Mouse (Mus musculus) lung, embryonic 16.5 days (tissue): Measurements from ENCODE around the gene Hes6. TPM values are rescaled to one million over a fixed set of nuclear protein-coding genes. Genes with fewer than 3 reads are reported as not detected.

Experiments used
- ATAC-seq: fragments of 200-750 bp; cut with Nextera tagmentation; 2 replicates; pipeline ENCODE4 v1.8.0; 2017; ENCODE audit warnings: low read depth, mild to moderate bottlenecking, moderate library complexity
- H3K27ac ChIP-seq: fragments of 300-500 bp; sonication (generic); 2 replicates; pipeline ENCODE4 v1.5.1; 2014; ENCODE audit warnings: mild to moderate bottlenecking, control low read depth, low read length
- H3K27me3 ChIP-seq: fragments of 300-500 bp; sonication (generic); 2 replicates; pipeline ENCODE4 v1.6.1; 2014; ENCODE audit warnings: low read depth, low read length, mixed read lengths; ENCODE audit not compliant: control insufficient read depth, insufficient read depth
- H3K36me3 ChIP-seq: fragments of 300-500 bp; sonication (generic); 2 replicates; pipeline ENCODE4 v1.6.1; 2014; ENCODE audit warnings: low read length; ENCODE audit not compliant: control insufficient read depth, insufficient read depth
- H3K4me1 ChIP-seq: fragments of 300-500 bp; sonication (generic); replicated peaks from 2 replicates; pipeline ENCODE4 v1.6.1; 2014; ENCODE audit warnings: low read length, mixed read lengths; ENCODE audit not compliant: control insufficient read depth, insufficient read depth
- H3K4me2 ChIP-seq: fragments of 300-500 bp; sonication (generic); 2 replicates; pipeline ENCODE4 v1.6.1; 2014; ENCODE audit warnings: low read depth, low read length, control low read depth
- H3K4me3 ChIP-seq: fragments of 300-500 bp; sonication (generic); 2 replicates; pipeline ENCODE4 v1.5.1; 2014; ENCODE audit warnings: mild to moderate bottlenecking, low read length, control low read depth
- H3K9ac ChIP-seq: fragments of 300-500 bp; sonication (generic); 2 replicates; pipeline ENCODE4 v1.6.1; 2014; ENCODE audit warnings: low read length, control low read depth
- H3K9me3 ChIP-seq: fragments of 300-500 bp; sonication (generic); 2 replicates; pipeline ENCODE4 v1.6.1; 2016; ENCODE audit warnings: low read length; ENCODE audit not compliant: control insufficient read depth
- WGBS: fragments of 180-500 bp; shearing (Covaris S2); extraction: QIAGEN DNeasy Blood & Tissue Kit; methylation state at CpG from one replicate; pipeline ENCODE4 v1.1.7; 2014; 5-methylcytosine and 5-hydroxymethylcytosine counted together
- polyA plus RNA-seq: library from polyadenylated mRNA; unstranded; fragments of >200 nt; fragmentation: Nextera tagmentation; extraction: Ambion mirVana; gene quantifications from 2 replicates; pipeline ENCODE4 v1.2.1, GENCODE M21; 2015

Gene Hes6
- polyA plus RNA-seq, 1 experiment from 2014 or later = 73.2 TPM

DNA sequence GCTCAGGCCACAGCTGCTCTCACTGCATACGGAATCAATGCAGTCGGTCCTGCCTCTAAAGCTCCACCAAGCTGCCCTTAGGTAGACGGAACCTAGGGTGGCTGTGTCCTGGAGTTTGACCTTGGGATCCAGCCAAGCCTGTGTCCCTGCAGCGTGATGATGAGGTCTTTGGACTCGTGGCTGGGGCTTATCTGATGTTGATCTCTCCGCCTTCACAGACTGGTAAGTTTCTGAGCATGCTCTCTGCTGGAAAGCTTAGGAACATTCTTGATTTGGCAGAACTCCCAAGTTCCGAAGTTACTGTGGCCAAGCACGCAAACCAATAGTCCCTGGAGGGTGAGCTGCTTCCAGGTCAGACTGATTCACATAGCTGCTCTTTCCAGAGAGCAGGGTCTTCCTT, 32.2 kb upstream of the Hes6 start:
- Histone ChIP-seq H3K4me2 (no peak overlapping the region), H3K9ac (no peak overlapping the region), H3K36me3 (peaks cover 31% of the 10 kb centered on the region), H3K4me3 (no peak overlapping the region), H3K27me3 (no peaks in the 10 kb centered on the region), H3K27ac (peak overlapping the region; percentile 40), H3K4me1 (peaks cover 17% of the 10 kb centered on the region), H3K9me3 (peaks cover 8% of the 10 kb centered on the region)
- ATAC-seq = peak; percentile 45
- WGBS = 38% methylated on average over 8 of the region's 8 CpGs

DNA sequence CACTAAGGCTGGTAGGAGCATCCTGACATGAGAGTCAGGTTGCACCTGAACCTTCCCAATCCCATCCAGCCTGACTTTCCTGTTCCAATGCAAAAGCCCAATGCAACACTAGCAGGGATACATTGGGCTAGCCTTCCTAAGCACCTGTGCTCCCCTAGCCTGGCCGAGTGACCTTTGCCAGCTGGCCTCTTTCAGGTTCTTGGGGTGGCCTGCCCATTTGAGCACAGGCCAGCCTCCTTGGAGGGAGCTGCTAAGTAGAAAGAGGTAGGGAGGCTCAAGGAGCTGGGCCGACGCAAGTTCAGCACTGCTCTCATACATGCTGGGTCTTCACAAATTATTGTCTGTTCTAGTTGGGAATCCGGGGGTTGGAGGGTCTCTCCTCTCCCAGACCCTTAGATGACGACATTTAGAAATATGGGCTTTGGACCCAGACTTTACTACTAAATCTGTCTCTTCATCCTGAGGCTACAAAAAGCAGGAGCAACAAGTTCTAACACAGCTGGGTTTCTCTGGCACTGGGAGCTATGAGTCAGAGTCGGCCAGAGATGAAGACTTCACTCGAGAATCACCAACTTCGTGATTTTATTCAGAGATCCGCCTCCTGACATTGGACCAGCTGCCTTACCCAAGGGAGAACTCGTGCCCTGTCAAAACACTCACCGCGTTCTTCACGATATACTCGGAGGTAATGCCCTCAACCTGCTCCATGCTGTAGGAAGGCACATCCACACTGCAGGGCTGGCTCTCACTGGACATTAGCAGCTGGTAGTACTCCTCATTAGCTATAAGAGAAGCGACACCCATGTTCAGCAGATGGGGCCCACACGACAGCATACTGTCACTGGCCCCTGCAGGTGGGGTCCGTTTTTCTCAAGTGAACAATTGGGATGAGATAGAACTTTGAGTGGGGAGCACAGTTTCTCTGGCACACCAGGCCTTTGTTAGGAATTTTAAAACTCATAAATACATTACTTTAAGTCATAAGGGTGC, 31.3 kb upstream of the Hes6 start:
- H3K4me1 ChIP-seq = peaks cover 15% of the 10 kb centered on the region
- peak overlapping the region; percentile 40 for H3K27ac ChIP-seq
- H3K36me3 ChIP-seq = peaks cover 36% of the 10 kb centered on the region
- WGBS = 85% methylated on average over 17 of the region's 17 CpGs
- H3K9me3 ChIP-seq = peaks cover 8% of the 10 kb centered on the region
- no peak overlapping the region for H3K9ac ChIP-seq
- ATAC-seq = no peak
- no peak overlapping the region for H3K4me2 ChIP-seq
- no peak overlapping the region for H3K4me3 ChIP-seq
- H3K27me3 ChIP-seq = no peaks in the 10 kb centered on the region

DNA sequence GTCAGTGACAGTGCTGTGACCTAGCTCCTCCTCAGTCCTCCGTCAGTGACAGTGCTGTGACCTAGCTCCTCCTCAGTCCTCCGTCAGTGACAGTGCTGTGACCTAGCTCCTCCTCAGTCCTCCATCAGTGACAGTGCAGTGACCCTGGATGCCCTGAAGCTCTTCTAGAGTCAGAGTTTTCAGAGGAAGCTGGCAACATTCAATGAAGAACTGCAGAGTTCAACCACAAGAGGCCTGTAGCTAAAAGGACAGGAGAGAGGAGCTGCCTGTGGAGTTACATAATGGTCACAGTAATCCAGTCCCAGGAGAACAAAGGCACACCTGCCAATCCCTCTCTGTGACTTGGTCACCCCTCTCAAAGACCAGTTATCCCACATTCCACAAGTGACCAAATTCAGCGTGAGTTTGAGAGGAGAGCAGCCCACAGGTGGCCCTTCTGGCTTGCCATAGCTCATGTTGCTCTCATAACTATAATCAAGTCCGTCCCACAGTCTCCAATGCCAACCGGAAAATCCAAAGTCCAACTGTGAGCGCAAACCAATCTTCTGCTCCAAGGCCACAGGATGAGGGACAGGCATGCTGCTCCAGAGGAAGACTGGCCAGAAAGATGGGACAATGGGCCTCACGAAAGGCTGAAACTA, 28.6 kb upstream of the Hes6 start:
- Histone ChIP-seq H3K4me2 (peak overlapping the region; percentile 25; the same call in 1 of the 2 replicates), H3K36me3 (peaks cover 31% of the 10 kb centered on the region), H3K9ac (peak overlapping the region; percentile 56), H3K27ac (peak overlapping the region; percentile 86), H3K27me3 (no peaks in the 10 kb centered on the region), H3K4me3 (peak overlapping the region; percentile 14; the same call in 1 of the 2 replicates), H3K4me1 (peaks cover 8% of the 10 kb centered on the region), H3K9me3 (peaks cover 3% of the 10 kb centered on the region)
- 68% methylated on average over 6 of the region's 7 CpGs for WGBS
- peak; percentile 75 for ATAC-seq

DNA sequence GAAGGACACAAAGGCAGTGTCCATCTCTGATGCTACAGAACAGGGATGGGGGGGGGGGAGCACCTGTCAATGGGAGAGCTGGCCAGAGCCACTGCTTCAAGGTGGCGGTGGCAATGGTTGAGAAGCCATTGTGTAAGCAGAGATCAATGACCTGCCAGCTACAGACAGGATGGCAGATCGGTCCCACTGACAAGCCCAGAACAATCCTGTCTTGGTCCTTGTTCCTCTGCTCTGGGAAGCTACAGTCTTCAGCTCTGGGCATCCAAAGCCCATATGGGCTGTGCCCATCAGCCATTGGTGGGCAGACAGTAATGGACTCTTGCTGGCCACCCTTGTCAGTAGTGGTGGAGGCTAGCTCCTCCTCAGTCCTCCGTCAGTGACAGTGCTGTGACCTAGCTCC, 28.0 kb upstream of the Hes6 start:
- H3K9me3 ChIP-seq = no peaks in the 10 kb centered on the region
- H3K27me3 ChIP-seq = no peaks in the 10 kb centered on the region
- H3K9ac ChIP-seq = no peak overlapping the region
- peaks cover 11% of the 10 kb centered on the region for H3K4me1 ChIP-seq
- ATAC-seq = no peak
- peaks cover 27% of the 10 kb centered on the region for H3K36me3 ChIP-seq
- H3K27ac ChIP-seq = no peak overlapping the region
- 85% methylated on average over 3 of the region's 3 CpGs for WGBS
- no peak overlapping the region for H3K4me2 ChIP-seq
- H3K4me3 ChIP-seq = no peak overlapping the region

DNA sequence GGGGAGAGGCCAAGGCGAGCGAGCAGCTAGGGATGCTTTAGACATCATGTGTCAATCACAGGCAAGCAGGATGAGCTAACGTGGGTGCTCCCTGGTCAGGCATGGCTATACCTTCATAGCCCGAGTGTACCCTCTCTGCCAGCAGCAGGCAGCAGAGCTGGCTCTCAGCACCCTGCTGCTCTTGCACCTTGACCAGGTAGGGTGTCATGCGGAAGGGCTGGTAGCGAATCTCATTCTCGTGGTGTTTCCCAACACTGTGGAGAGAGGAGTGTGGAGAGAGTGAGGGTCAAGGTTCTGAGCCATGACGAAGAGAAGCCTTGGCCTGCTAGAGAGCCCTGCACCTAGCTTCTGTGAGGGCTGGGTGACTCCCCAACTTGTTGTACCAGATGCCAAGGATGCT, 25.9 kb upstream of the Hes6 start:
- no peak for ATAC-seq
- 90% methylated on average over 8 of the region's 8 CpGs for WGBS
- Histone ChIP-seq H3K9me3 (no peaks in the 10 kb centered on the region), H3K4me2 (no peak overlapping the region), H3K4me1 (peaks cover 20% of the 10 kb centered on the region), H3K36me3 (peaks cover 26% of the 10 kb centered on the region), H3K27me3 (no peaks in the 10 kb centered on the region), H3K27ac (no peak overlapping the region), H3K9ac (no peak overlapping the region), H3K4me3 (no peak overlapping the region)

DNA sequence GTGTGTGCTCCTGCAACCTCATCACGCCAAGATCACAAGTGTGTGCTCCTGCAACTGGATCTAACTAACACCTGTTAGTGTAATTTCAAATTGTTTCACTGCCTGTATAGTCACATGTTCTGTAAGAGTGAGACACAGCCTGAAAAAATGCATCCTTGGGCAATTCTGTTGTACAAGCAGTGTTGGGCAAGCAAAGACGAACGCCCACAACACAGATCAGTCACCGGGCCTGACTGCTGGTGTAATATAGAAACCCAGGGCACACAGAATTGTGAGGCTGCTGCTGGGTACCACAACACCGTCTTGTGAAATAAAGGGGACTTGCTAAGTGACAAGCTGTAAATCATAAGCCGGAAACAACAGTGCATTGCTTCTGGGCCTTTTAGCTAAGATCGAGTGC, 23.7 kb upstream of the Hes6 start:
- Histone ChIP-seq H3K9ac (no peak overlapping the region), H3K4me3 (no peak overlapping the region), H3K9me3 (no peaks in the 10 kb centered on the region), H3K4me2 (no peak overlapping the region), H3K36me3 (peaks cover 27% of the 10 kb centered on the region), H3K27me3 (no peaks in the 10 kb centered on the region), H3K27ac (peak overlapping the region; percentile 97), H3K4me1 (peaks cover 20% of the 10 kb centered on the region)
- 86% methylated on average over 7 of the region's 7 CpGs for WGBS
- no peak for ATAC-seq

DNA sequence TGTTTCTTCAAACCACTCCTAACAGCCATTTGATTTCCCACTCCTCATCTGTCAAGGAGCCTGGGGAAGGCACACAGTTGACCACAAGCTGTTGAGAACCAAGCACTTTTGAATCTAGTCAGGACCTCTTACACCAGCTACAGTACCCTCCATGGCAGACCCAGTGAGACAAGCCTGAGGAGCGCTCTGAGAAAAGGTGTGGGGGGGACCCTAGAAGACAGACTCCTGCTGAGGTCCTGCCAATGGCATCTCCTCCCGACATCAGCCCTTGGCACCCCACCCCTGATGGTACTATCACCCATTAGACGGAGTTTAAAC, 23.2 kb upstream of the Hes6 start:
- WGBS = 89% methylated on average over 3 of the region's 3 CpGs
- H3K4me2 ChIP-seq = no peak overlapping the region

DNA sequence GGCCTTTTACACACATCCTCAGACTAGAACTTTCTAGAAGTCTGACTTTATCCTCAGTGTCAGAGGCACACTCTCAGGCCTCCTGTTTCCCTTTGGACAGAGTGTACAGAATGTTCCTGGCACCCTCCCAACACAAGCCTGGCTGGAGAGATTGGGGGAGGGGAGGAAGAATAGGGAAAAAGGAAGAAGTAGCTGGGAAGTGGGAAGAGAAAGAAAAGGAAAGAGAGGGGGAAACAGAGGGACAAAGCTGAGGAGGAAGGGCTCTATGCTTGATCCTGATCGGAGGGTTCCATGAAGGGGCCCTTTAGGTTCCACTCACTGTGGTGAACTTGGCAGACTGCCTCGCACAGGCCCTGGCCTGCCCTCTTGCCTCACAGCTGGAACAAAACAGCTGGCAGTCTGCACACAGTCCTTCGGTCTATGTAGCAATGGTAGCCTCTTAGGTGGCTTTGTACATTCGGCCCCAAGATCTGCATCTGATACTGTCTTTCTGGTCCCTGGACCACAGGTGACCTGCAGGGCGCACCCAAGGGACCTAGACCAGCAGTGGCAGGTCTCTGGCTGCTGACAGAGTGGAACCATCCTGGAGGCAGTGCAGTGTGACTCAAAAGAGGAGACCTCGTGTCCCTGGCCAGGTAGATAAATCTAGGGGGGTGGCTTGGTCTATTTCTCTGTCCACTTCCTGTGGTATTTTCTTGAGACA, 22.7 kb upstream of the Hes6 start:
- peak; percentile 94 for ATAC-seq
- Histone ChIP-seq H3K27me3 (no peaks in the 10 kb centered on the region), H3K9me3 (no peaks in the 10 kb centered on the region), H3K9ac (no peak overlapping the region), H3K36me3 (peaks cover 31% of the 10 kb centered on the region), H3K27ac (peak overlapping the region; percentile 97), H3K4me2 (no peak overlapping the region), H3K4me1 (peaks cover 20% of the 10 kb centered on the region), H3K4me3 (no peak overlapping the region)
- WGBS = 41% methylated on average over 6 of the region's 6 CpGs

More for the DNA sequence above, 23.2 kb upstream of the Hes6 start:
- Histone ChIP-seq H3K27ac (peak overlapping the region; percentile 97), H3K4me1 (peaks cover 20% of the 10 kb centered on the region), H3K9ac (no peak overlapping the region), H3K27me3 (no peaks in the 10 kb centered on the region), H3K36me3 (peaks cover 31% of the 10 kb centered on the region), H3K9me3 (no peaks in the 10 kb centered on the region), H3K4me3 (no peak overlapping the region)
- no peak for ATAC-seq

DNA sequence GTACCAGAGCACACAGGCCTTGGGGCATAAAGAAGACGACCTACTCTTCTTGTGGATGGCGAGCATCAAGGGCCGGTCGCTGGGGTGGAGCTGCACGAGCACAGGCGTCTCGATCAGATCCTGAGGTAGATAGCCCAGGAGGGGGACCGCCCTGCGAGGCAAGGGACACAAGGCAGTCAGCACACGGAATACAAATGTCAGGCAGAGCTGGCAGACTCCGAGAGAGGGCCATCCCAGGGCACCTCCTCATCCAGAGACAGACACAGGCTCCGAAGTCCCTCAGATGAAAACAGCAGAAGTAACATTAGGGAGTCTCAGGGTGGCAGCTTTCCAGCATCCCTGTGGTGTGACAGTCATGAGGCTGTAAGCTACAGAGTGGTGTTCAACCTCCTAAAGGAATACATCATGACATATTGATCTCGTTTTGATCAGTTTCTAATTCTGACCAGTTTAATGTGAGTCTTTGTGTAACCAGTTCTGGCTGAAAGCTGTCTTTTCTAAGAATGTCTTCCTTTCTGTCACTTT, 21.8 kb upstream of the Hes6 start:
- no peaks in the 10 kb centered on the region for H3K9me3 ChIP-seq
- peak overlapping the region; percentile 97 for H3K27ac ChIP-seq
- H3K4me2 ChIP-seq = no peak overlapping the region
- peak; percentile 37; the same call in 1 of the 2 replicates for ATAC-seq
- peaks cover 20% of the 10 kb centered on the region for H3K4me1 ChIP-seq
- H3K9ac ChIP-seq = peak overlapping the region; percentile 27; the same call in 1 of the 2 replicates
- no peaks in the 10 kb centered on the region for H3K27me3 ChIP-seq
- H3K36me3 ChIP-seq = peaks cover 32% of the 10 kb centered on the region
- no peak overlapping the region for H3K4me3 ChIP-seq
- 80% methylated on average over 13 of the region's 13 CpGs for WGBS
